Mouse (Mus musculus): ENCODE data around the gene Olfr358.

The Olfr358 gene

DNA sequence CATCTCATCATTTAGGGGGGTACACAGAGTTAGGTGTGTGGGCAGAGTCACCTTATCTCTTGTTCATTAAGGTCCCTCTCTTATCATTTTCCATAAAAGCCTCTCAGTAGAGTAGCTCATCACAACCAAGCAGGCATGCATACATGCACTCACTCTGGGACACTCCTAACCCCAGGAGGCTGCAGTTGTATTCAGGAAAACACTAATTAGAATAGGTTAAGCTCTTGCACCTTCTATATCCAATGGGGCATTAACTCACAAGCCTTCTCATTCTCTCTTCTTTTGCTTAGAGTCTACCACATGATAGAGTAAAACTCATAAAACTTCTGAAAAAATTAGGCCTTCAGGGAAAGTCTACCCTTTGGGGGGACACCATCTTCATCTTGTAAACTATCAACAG lies at the start of gene Olfr358:
Olfr358 (minus strand) TSS at position 101 of the 400 bp plus-strand sequence.
- no peak for DNase-seq (ENCODE audit: low spot score in 2 of 2)

- DNase-seq (ENCODE audit: low spot score in 2 of 2), result no peak
Measured at GRCm38 (mm10) chr2:36997030-36997429, 12.1 kb downstream of the Olfr358 start.

- no peak for DNase-seq (ENCODE audit: low spot score in 2 of 2)
Measured at GRCm38 (mm10) chr2:36993527-36993926, 15.6 kb downstream of the Olfr358 start, which contains the start of gene Olfr357. Gene Olfr357 (plus strand): TSS chr2:36993827.

Data from spleen, postnatal 36 days (tissue).